Mouse (Mus musculus) midbrain, embryonic 14.5 days (tissue): ENCODE data around the gene Atf7ip. TPM values are rescaled to one million over a fixed set of nuclear protein-coding genes. Genes with fewer than 3 reads are reported as not detected.

Source experiments
- polyA plus RNA-seq: library from polyadenylated mRNA; unstranded; fragments of >200 nt; fragmentation: Nextera tagmentation; extraction: Ambion mirVana; gene quantifications from 2 replicates; pipeline ENCODE4 v1.2.1, GENCODE M21; 2014

The Atf7ip gene
- polyA plus RNA-seq, 1 experiment from 2014 or later, result 57.9 TPM

Other genes with a start within 250 kb of the Atf7ip start
- not detected in 2 replicates for gene Gm8994, start 178.6 kb upstream of the Atf7ip start, polyA plus RNA-seq
- gene E330021D16Rik, start 90.6 kb upstream of the Atf7ip start, polyA plus RNA-seq, result not detected in 2 replicates
- gene Plbd1, start 155.8 kb downstream of the Atf7ip start, polyA plus RNA-seq, result 0.20 and 0.50 TPM in 2 replicates